Mouse (Mus musculus) small intestine, adult 2 months (tissue): ENCODE measurements around the gene Reep1.

Experiments
- CTCF ChIP-seq: fragments of 200-500 bp; IDR thresholded peaks from 2 replicates; pipeline ENCODE4 v1.5.1; 2012; ENCODE audit warnings: low read depth, mild to moderate bottlenecking, control low read depth, inconsistent platforms, low read length, moderate library complexity, mixed read lengths; ENCODE audit not compliant: insufficient replicate concordance, insufficient read length; ENCODE audit errors: extremely low read depth
- POLR2A ChIP-seq: fragments of 200-500 bp; IDR thresholded peaks from 2 replicates; pipeline ENCODE4 v1.6.1; 2012; ENCODE audit warnings: low read depth, mild to moderate bottlenecking, control low read depth, inconsistent platforms, low read length, moderate library complexity

GRCm38 (mm10) chr6:71770856-71771255 lies 63.5 kb downstream of the Reep1 start:
- TF ChIP-seq CTCF = no peak
- TF ChIP-seq POLR2A = no peak
